Mouse (Mus musculus) layer of hippocampus, adult 2 months (tissue): ENCODE data around the gene Slco1a1. TPM values are rescaled to one million over a fixed set of nuclear protein-coding genes. Genes with fewer than 3 reads are reported as not detected.

ENCODE experiments used
- DNase-seq, 2 experiments: peaks; one replicate each; pipeline ENCODE4 v3.0.0; 2022; ENCODE audit warnings: low spot score in 2 of 2
- H3K27ac ChIP-seq: fragments of 200-600 bp; 2 replicates; pipeline ENCODE4 v1.8.1; 2022
- H3K4me3 ChIP-seq: fragments of 200-600 bp; 2 replicates; pipeline ENCODE4 v1.8.1; 2022; ENCODE audit warnings: mild to moderate bottlenecking
- CTCF ChIP-seq: fragments of 200-600 bp; conservative IDR thresholded peaks from 2 replicates; pipeline ENCODE4 v1.8.1; 2022; ENCODE audit warnings: antibody characterized with exemption, mild to moderate bottlenecking, moderate library complexity
- total RNA-seq, 2 experiments: library from RNA; stranded (reverse); gene quantifications; 2 replicates each; pipeline ENCODE4 v1.2.3; 2021

Slco1a1 gene
- total RNA-seq, 2 experiments from 2014 or later = not detected

GRCm38 (mm10) chr6:141857735-141858531, 88.8 kb downstream of the Slco1a1 start:
- Histone ChIP-seq H3K27ac (0 out of 2 replicates have a peak overlapping the region, but pooled peaks have one; percentile 39), H3K4me3 (no peak overlapping the region)
- DNase-seq = no peak
- no peak for TF ChIP-seq CTCF

Other genes starting within 250 kb of the Slco1a1 start
- not detected for gene Gm5724, start 173.2 kb downstream of the Slco1a1 start, total RNA-seq
- 10 to 100 TPM; 35.7 to 38.5 TPM for gene Slco1a4, start 90.8 kb downstream of the Slco1a1 start, total RNA-seq
- gene Gm6614, start 64.5 kb upstream of the Slco1a1 start, total RNA-seq = not detected